Mouse (Mus musculus) CD4-positive, CD25-positive, alpha-beta regulatory T cell, adult 2 months (primary cell): ENCODE results near the gene Rpl23a.

Experiments
- DNase-seq: peaks from one replicate; pipeline ENCODE4 v3.0.0-alpha.2; 2012; ENCODE audit warnings: low read depth, low spot score

Rpl23a gene

DNA sequence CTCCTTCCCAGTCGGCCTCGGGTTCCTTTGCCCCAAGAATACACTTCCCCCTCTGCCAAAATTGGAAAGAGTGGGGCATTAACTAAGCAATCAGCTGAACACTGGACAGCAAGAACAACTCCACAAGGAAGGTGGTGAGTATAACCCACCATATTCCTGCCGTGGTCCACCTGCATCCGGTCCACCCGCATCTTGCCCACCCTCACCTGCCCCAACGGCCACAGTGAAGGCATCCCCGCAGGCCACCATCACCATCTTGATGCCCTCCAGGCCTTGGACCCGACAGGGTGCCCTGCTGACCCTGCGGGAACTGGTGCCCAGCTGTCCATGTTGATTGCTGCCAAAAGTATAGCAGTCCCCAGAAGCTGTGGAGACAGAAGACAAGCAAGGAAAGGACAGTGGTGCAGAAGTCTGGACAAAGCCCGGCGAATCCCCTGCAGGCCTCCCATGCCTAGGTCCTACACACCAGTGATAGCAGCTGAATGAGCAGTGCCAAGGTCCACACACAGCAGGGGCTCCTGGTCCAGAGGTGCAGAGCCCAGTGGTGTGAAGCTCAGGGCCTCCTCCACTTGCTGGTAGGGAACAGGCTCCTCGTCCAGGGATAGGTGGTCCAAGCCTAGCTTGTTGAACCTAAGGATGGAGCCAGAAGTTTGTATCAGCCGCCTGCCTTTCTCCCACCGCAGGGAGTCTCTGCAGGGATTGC lies 16.0 kb downstream of the Rpl23a start:
- no peak for DNase-seq

GRCm38 (mm10) chr11:78166640-78167039 lies 16.7 kb downstream of the Rpl23a start:
- DNase-seq: no peak

- no peak for DNase-seq
Observed at GRCm38 (mm10) chr11:78166161-78166560, 17.2 kb downstream of the Rpl23a start.

- DNase-seq: no peak
Observed at GRCm38 (mm10) chr11:78165761-78166109, 17.6 kb downstream of the Rpl23a start.

DNA sequence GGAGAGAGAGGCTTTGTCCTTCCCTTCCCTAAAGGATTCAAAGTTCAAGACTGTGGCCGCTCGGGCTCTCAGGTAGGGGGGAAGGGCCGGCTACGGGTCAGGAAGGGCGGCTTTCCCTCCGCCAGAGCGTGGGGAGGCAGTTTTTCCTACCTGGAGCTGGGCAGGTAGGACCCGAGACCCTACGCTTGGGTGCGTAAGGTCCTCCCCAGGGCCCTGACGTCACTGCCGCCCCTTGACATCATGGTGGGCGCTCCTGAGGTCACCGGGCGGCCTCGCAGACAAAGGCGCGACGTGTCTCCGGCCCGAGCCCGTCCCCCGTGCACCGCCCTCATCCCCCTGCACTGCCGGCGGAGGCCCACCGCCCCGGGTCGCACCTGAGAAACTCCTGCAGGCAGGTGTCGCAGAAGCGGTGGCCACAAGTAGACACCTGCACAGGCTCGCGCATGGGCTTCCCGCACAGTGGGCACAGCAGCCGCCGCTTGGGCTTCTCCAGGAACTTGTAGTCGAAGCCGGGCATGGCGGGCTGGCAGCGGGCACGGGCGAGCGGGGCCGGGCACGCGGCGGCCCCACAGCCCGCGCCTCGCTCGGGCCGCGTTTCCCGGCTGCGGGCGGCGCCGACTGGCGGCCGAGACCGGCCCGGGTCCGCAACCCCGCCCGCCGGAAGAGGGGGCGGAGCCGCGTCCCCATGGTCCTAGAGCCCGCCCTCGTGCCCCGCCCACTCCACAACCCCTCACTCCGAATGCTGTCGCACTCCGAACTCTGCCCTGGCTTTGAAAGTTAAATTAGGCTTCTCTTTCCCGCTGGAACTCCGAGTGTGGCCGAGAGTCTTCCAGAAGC lies 18.2 kb downstream of the Rpl23a start, which contains the start of gene Traf4:
Gene Traf4, minus strand, starts transcription at position 666 of the 837 bp plus-strand sequence.
- peak; percentile 91 for DNase-seq

DNA sequence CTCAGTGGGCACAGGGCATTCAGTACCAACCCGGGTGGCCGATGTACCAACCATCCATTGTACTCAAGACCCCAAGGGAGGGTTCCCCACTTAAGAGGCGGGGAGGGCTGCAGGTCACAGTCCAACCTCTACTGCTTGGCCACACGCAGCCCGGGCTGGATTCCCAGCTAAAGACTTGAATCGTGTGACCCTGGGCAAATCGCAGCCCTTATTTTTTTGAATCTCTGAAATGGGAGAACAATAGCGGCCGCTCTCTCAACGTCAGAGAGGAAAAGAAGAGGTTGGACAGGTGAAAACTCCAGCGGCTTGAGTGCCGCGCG lies 18.8 kb downstream of the Rpl23a start:
- no peak for DNase-seq

DNA sequence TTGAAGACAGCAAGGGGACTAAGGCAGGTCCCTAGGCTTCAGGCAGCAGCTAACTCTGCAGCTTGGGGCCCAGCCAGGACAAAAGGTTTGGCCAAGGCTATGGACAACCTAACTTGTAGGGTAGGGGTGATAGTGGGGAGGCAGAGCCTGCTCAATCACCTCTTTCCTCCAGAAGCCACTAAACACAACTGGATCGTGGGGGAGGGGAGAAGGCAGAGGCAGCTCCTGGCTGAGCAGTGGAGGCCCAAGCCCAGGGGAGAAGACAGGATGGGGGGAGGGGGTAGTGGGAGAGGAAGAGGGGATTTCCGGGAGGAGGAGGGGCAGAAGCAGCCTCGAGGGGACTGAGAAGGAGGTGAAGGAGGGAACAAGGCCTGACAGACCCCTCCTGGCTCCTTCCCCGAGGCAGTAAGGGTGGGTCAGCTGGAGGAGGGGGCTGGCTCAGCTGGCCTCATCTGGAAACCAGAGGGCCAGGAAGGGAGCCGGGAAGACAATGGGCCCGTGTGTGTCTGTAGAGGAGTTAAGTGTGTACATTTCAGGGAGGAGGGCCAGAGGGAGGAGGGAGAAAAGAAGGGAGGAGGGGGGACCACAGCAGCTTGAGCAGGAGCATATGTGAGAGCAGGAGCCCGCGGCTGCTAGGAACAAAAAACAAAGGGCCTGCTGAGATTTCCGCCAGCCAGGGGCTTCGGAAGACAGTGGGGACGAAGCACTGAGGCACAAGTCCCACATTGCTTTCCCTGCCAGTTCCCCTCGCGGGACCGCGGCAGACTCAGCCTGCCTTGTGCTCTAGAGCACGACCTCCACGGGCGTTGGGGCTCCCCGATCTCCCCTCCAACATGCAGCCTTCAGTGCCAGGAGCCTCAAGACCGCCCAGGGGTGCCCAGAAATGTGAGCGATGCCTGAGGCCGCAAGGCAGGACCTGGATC lies 19.4 kb downstream of the Rpl23a start:
- DNase-seq: peak; percentile 55

- no peak for DNase-seq
Observed at GRCm38 (mm10) chr11:78163045-78163444, 20.3 kb downstream of the Rpl23a start.

DNA sequence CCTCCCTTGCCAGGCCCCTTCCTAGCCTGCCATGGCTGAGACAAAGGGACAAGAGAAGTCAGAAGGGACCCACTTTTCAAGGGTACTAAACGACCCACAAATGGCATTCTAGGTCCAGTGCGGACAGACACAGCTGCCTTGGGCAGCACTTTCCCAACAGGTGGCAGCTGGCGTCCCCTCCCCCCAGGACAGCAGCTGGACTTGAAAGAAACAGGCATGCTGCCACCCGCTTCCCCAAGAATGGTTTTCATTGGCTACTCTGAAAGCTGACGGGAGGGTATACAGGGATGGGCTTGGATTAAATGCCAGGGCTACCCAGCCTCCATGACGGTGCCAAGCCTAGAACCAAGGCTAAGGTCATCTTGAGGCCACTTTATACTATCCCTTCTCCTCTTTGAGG lies 20.9 kb downstream of the Rpl23a start:
- DNase-seq: no peak

DNA sequence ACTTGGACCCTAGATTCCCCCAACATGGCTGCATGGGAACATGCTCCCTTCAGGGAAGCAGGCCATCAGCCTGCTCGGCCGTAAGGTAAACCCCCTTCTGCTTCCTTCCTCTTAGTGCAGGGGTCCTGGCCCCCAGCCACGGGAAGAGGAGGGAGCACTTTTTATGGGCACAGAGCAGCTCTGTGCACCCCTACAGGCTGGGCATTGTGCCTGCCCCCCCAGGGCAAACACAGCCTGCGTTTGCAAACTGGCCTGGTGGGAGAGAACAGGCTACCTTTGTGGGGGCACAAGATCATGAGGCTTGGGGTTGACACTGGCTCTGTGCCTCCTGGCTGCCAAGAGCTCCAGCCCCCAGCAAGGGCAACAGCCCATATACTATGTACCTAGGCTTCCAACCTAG lies 21.4 kb downstream of the Rpl23a start:
- no peak for DNase-seq

DNA sequence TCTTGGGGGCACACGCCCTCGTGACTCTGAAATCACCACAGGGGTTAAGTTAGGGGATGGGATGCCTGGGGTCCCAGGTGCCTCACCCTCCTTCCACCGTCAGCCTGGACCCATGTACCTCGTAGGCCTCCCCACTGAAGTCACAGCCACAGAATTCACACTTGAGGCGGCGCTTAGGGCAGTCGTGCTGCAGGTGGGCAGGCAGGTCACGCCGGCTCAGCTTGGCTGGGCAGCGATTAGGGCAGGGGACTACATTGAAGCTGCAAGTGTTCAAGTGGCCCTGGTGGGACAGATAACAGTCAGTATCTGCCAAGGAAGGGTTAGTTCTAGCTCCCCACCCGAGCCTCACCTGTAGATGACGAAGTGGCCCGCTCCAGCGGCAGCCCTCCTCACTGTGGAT lies 22.2 kb downstream of the Rpl23a start:
- no peak for DNase-seq

DNA sequence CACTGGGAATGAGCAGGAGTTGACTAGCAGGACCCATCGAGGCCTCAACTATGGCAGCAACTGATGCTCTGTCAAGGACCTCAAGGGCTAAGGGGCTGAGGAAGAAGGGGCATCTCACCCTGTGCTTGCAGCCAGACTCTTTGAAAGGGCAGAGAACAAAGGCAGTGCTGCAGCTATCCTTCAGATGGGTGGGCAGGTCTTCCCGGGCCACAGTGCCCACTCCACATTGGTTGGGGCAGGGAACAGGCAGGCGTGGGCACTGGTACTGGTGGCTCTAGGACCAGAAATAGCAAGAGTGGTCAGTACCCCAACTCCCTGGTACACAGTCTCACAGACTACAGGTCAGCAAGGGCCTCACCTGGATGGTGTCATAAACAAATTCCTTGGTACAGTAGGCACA lies 22.7 kb downstream of the Rpl23a start:
- DNase-seq: no peak

GRCm38 (mm10) chr11:78160171-78160570 lies 23.2 kb downstream of the Rpl23a start:
- no peak for DNase-seq

- no peak for DNase-seq
Observed at GRCm38 (mm10) chr11:78159557-78159956, 23.8 kb downstream of the Rpl23a start.

- DNase-seq: peak; percentile 92
Observed at GRCm38 (mm10) chr11:78159096-78159495, 24.3 kb downstream of the Rpl23a start.

DNA sequence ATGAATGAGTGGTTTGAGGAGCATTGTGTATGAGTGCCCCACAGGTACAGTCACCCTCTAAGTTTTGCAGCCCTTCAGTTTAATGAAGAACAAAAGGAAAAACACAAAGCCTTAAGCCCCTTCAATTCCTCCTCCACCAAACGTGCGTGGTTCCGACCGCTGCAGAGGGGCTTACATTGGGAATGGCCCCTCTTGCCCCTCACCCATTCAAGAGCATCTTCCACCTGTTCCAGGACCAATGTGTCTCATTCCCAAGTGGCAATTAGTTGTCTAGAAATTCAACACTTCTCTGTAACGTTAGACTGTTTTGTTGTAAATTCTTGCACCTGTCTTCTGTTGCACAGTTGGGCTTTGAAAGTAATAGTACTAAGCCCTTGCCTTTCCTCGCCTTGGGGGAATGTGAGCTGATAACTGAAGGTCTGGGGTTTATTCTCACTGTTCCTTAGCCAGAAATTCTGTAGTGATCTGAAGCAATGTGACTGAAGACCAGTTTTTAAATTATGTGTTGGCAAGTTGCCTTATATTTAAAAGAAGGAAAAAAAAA lies 27.2 kb downstream of the Rpl23a start:
- no peak for DNase-seq

DNA sequence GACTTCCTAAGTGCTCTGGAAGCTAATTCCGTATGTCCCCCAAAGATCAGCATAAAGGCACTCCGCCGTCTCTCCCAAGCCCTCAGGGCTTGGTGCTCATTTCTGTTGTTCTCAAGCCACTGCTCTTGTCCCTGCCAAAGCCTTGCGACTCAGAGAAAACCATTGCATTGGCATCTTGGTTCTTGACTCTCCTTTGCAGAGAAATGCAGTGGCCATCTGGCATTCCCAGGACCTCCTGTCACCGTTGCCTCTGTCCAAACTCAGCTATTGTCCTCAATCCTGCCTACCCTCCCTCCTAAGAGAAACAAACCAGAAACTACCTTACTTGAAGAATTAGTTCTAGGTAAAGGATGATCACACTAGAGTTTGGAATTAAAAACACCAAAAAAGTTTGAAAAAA lies 27.7 kb downstream of the Rpl23a start:
- DNase-seq: no peak

GRCm38 (mm10) chr11:78153778-78154177 lies 29.6 kb downstream of the Rpl23a start:
- no peak for DNase-seq

GRCm38 (mm10) chr11:78152299-78153231 lies 30.8 kb downstream of the Rpl23a start:
- no peak for DNase-seq

GRCm38 (mm10) chr11:78151161-78151560 lies 32.2 kb downstream of the Rpl23a start:
- DNase-seq: peak; percentile 54
